27 mouse cellular contexts compared by ENCODE assay signal in the genomic region with DNA sequence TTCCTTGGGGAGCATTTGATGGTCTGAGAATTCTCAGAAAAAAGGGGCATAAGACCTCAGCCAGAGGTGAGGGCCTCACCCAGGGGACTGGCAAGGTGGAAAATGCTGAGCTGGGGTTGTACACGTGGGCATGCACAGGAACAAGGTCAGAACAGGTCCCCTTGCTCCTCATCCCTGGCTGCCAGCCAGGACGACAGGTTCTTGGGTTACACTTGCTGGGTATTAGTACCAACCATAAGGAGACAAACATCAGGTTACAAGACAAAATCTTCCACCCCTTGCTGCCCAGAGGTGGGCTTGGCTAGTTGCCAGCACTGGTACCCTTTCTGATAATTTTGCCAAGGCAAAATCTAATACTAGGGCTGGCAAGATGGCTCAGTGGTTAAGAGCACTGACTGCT. TPM values are rescaled to one million over a fixed set of nuclear protein-coding genes. Genes with fewer than 3 reads are reported as not detected.
DNase-seq lines count a peak whose midpoint lies in the region; ATAC-seq and TF ChIP-seq lines count a peak whose summit lies in the region.
"Had no signal": no experiment of that assay in that cellular context is flagged by ENCODE, and none has a peak within 500 bp of the region (broad histone marks: within the 10 kb centered on the region; RNA-seq: fewer than 3 reads in every experiment).

No protein-coding gene starts in this region.

- H3K9me3 ChIP-seq in limb, embryonic 13.5 days, result no peaks in the 10 kb centered on the region
- H3K9me3 ChIP-seq: forebrain, embryonic 10.5 days; heart, embryonic 13.5 days; kidney, embryonic 15.5 days; limb, embryonic 15.5 days; midbrain, embryonic 15.5 days had no signal

- no peak overlapping the region for H3K4me3 ChIP-seq in layer of hippocampus, adult 2 months
- no peak overlapping the region for H3K4me3 ChIP-seq in limb, embryonic 13.5 days
- H3K4me3 ChIP-seq: forebrain, embryonic 10.5 days; heart, embryonic 13.5 days; kidney, embryonic 15.5 days; limb, embryonic 15.5 days; myocyte had no signal

- H3K4me2 ChIP-seq in limb, embryonic 13.5 days (replicated peaks), result no peak overlapping the region
- H3K4me2 ChIP-seq: heart, embryonic 13.5 days; kidney, embryonic 15.5 days; limb, embryonic 15.5 days; midbrain, embryonic 15.5 days had no signal

- H3K9ac ChIP-seq in limb, embryonic 13.5 days, result no peak overlapping the region
- H3K9ac ChIP-seq: heart, embryonic 13.5 days; kidney, embryonic 15.5 days; limb, embryonic 15.5 days; midbrain, embryonic 15.5 days had no signal

- peaks cover 64% of the 10 kb centered on the region for H3K36me3 ChIP-seq in limb, embryonic 13.5 days

- no peak for TF ChIP-seq CTCF in layer of hippocampus, adult 2 months (conservative IDR thresholded peaks at IDR 0.05)

- ATAC-seq in limb, embryonic 13.5 days (ENCODE audit: low FRiP score, low read depth), result no peak
- ATAC-seq: hindbrain, postnatal 0 days; intestine, postnatal 0 days; midbrain, embryonic 15.5 days; Patski had no signal

- WGBS in limb, embryonic 13.5 days, result 86% methylated on average over 2 of the region's 2 CpGs

- peak; percentile 70 for DNase-seq in cerebellum, adult 11-12 months
- no peak for DNase-seq in cerebellum, postnatal 36 days
- DNase-seq in gastrocnemius, adult 18-20 months (ENCODE audit: low spot score), result peak; percentile 25
- no peak for DNase-seq in gastrocnemius, adult 8-10 months (ENCODE audit: low spot score in 2 of 2)
- no peak for DNase-seq in layer of hippocampus, adult 2 months (ENCODE audit: low spot score in 2 of 2)
- DNase-seq in layer of hippocampus, postnatal 36 days, result no peak
- no peak for DNase-seq in Muller cell, postnatal 12 days (ENCODE audit: inconsistent ontology term)
- DNase-seq: adrenal gland, adult 8-10 months; kidney, postnatal 4 days; lung, postnatal 14 days; right cerebral cortex, adult 18-20 months; thymus, postnatal 4 days had no signal

- H3K4me1 ChIP-seq in limb, embryonic 13.5 days, result peaks cover 37% of the 10 kb centered on the region

- no peaks in the 10 kb centered on the region for H3K27me3 ChIP-seq in limb, embryonic 13.5 days
- H3K27me3 ChIP-seq: heart, embryonic 13.5 days; kidney, embryonic 15.5 days; limb, embryonic 15.5 days; midbrain, embryonic 15.5 days; Patski had no signal

- peak overlapping the region; percentile 100 for H3K27ac ChIP-seq in layer of hippocampus, adult 2 months
- H3K27ac ChIP-seq in limb, embryonic 13.5 days, result peak overlapping the region; percentile 99; the same call in 1 of the 2 replicates

RNA-seq across cellular contexts. Expression of a gene that starts 1.6 kb away (rescaled TPM):
- total RNA-seq in gastrocnemius, adult 18-20 months (2021), result 1 to 10 TPM; 3.2 to 3.6 TPM
- total RNA-seq in gastrocnemius, adult 8-10 months (2022), result 1 to 10 TPM; 2.2 to 2.8 (median 2.4) TPM
- total RNA-seq in layer of hippocampus, adult 2 months (2021), result 100 to 1,000 TPM; 153 TPM
- 100 to 1,000 TPM; 138 to 144 TPM for total RNA-seq in layer of hippocampus, postnatal 36 days (2021)
- polyA plus RNA-seq in limb, embryonic 13.5 days (2015; fragmentation: Nextera tagmentation; extraction: Ambion mirVana), result 378 and 399 TPM in 2 replicates

RNA-seq across cellular contexts. Expression of a gene that starts 1.6 kb away (rescaled TPM):
- not detected for total RNA-seq in gastrocnemius, adult 18-20 months (2021)
- total RNA-seq in gastrocnemius, adult 8-10 months (2022), result not detected
- total RNA-seq in layer of hippocampus, adult 2 months (2021), result not detected
- total RNA-seq in layer of hippocampus, postnatal 36 days (2021), result 1 to 10 TPM in 1 of 2 experiments, not detected in 1; 2.2 TPM
- polyA plus RNA-seq in limb, embryonic 13.5 days (2015; fragmentation: Nextera tagmentation; extraction: Ambion mirVana), result not detected in 2 replicates
- total RNA-seq: adrenal gland, adult 8-10 months; gastrocnemius, postnatal 36 days; heart, postnatal 25 days; hindbrain, postnatal 0 days; layer of hippocampus, postnatal 10 days had no signal
- polyA plus RNA-seq: heart, embryonic 13.5 days; hindbrain, postnatal 0 days; intestine, postnatal 0 days; kidney, embryonic 15.5 days; liver, embryonic 16.5 days; myocyte; Patski; small intestine, adult 2 months had no signal

RNA-seq across cellular contexts. Expression of a gene that starts 39.7 kb away (rescaled TPM):
- 10 to 100 TPM; 13.7 to 14.1 TPM for total RNA-seq in gastrocnemius, adult 18-20 months (2021)
- total RNA-seq in gastrocnemius, adult 8-10 months (2022), result 10 to 100 TPM; 11.1 to 14.7 (median 12.6) TPM
- 10 to 100 TPM; 32.0 to 34.3 TPM for total RNA-seq in layer of hippocampus, adult 2 months (2021)
- total RNA-seq in layer of hippocampus, postnatal 36 days (2021), result 10 to 100 TPM; 27.5 to 29.9 TPM
- polyA plus RNA-seq in limb, embryonic 13.5 days (2015; fragmentation: Nextera tagmentation; extraction: Ambion mirVana), result 32.8 and 33.7 TPM in 2 replicates

RNA-seq across cellular contexts. Expression of a gene that starts 53.9 kb away (rescaled TPM):
- total RNA-seq in gastrocnemius, adult 18-20 months (2021), result 10 to 100 TPM; 74.0 to 79.0 TPM
- 10 to 100 TPM; 59.2 to 76.2 (median 65.5) TPM for total RNA-seq in gastrocnemius, adult 8-10 months (2022)
- 10 to 100 TPM; 89.8 to 98.2 TPM for total RNA-seq in layer of hippocampus, adult 2 months (2021)
- total RNA-seq in layer of hippocampus, postnatal 36 days (2021), result 100 to 1,000 TPM in 1 of 2 experiments, 10 to 100 TPM in 1; 82.8 to 101 TPM
- polyA plus RNA-seq in limb, embryonic 13.5 days (2015; fragmentation: Nextera tagmentation; extraction: Ambion mirVana), result 73.2 and 76.8 TPM in 2 replicates

RNA-seq across cellular contexts. Expression of a gene that starts 54.5 kb away (rescaled TPM):
- 10 to 100 TPM; 25.8 to 26.2 TPM for total RNA-seq in gastrocnemius, adult 18-20 months (2021)
- 10 to 100 TPM; 22.8 to 26.9 (median 24.4) TPM for total RNA-seq in gastrocnemius, adult 8-10 months (2022)
- 10 to 100 TPM; 69.8 to 71.1 TPM for total RNA-seq in layer of hippocampus, adult 2 months (2021)
- 10 to 100 TPM; 69.9 to 70.9 TPM for total RNA-seq in layer of hippocampus, postnatal 36 days (2021)
- polyA plus RNA-seq in limb, embryonic 13.5 days (2015; fragmentation: Nextera tagmentation; extraction: Ambion mirVana), result 88.5 and 91.4 TPM in 2 replicates

Comparison
In these comparisons a context has a peak if more than half of its experiments do, and no peak if none do; other contexts are left out.
1. DNase-seq: peak in cerebellum, adult 11-12 months (single experiment) and gastrocnemius, adult 18-20 months (single experiment); none in cerebellum, postnatal 36 days (0 of 2), gastrocnemius, adult 8-10 months (0 of 2), layer of hippocampus, adult 2 months (0 of 2), layer of hippocampus, postnatal 36 days (0 of 2) and Muller cell, postnatal 12 days (single experiment).
2. RNA of a gene that starts 1.6 kb away (total RNA-seq): 153 TPM in layer of hippocampus, adult 2 months and 138 to 144 TPM in layer of hippocampus, postnatal 36 days; 3.2 to 3.6 TPM in gastrocnemius, adult 18-20 months and 2.2 to 2.8 TPM in gastrocnemius, adult 8-10 months; every median in the first group is over 10 times any median in the second.